Mouse (Mus musculus): ENCODE data around the gene Lcor.

The Lcor gene

DNA sequence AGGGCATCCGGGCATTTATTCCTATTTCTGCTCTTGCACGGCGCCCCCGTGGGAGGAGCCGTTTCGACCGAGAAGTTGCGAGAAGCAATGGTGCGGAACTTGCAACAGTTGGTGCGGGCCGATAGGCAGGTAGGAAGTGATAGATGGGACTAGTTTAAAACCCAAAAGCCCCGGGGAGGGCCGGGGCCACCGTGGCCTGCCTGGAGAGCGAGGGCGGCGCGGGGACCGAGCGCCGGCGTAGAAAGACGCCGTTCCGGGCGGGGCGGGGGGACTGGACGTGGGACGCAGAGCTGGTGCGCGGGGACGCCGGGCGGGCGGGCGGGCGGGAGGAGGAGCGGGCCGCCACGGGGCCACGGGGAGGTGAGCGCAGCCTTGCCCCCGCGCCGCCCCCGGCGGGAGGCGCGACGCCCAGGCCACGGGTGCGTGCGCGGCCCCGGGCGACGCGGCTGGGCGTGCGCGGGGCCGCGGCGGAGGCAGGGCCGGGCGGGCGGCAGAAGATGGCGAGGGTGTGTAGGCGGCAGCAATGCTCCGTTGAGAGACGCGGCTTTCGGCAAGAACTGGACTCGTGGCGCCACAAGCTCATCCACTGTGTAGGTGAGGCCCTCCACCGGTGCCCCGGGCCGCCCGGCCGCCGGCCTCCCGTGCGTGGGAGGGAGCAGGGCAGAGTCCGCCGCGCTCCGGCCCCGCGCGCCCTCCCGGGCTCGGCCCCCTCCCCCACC lies at the start of gene Lcor:
Gene Lcor (plus strand): TSS at position 448 of the 719 bp plus-strand sequence.
- DNase-seq (ENCODE audit: low read depth, low spot score): peak; percentile 80

- no peak for DNase-seq (ENCODE audit: low read depth, low spot score)
Observed at GRCm38 (mm10) chr19:41435366-41435765, 47.1 kb upstream of the Lcor start.

DNA sequence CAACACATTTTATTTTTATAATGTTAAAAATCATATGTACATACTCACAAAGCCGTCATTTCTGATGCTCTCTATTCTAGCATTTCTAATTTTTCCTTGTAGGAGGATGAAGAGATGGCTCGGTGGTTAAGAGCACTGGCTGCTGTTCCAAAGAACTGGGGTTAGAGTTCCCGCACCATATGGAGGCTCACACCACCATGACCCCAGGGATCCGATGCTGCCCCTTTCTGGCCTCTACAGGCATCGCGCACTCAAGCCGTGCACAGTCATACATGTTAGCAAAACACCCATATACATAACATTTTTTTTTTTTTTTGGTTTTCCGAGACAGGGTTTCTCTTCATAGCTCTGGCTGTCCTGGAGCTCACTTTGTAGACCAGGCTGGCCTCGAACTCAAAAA lies 46.0 kb upstream of the Lcor start:
- DNase-seq (ENCODE audit: low read depth, low spot score): no peak

- no peak for DNase-seq (ENCODE audit: low read depth, low spot score)
Observed at GRCm38 (mm10) chr19:41438953-41439352, 43.5 kb upstream of the Lcor start.

GRCm38 (mm10) chr19:41441446-41441845 lies 41.0 kb upstream of the Lcor start:
- DNase-seq (ENCODE audit: low read depth, low spot score): no peak

DNA sequence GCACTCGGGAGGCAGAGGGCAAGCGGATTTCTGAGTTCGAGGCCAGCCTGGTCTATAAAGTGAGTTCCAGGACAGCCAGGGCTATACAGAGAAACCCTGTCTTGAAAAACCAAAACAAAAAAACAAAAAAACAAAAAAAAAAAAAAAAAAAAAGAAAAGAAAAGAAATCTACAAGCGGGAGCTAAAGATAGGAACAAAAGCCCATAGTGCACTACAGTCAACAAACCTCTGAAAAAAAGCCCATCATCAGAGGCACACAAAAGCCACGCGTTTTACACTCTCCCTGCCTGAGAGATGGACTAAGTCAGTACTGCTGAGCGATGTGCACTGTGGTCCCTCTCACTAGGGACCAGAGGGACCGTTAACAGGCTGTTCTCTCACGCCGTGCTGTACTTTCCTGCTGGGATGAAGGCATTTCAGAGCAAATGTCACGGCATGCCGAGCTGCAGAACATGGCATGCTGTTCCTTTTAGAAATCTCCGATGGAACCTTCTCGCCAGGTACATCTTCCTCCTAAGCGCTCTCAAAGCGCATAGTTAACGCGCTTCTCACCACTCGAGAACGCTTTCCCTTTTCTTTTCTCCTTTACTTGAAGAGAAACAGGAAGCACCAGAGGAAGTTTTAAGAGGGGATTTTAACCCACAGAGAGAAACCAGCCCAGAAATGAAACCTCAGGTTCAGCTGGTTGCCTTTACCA lies 40.4 kb upstream of the Lcor start:
- no peak for DNase-seq (ENCODE audit: low read depth, low spot score)

GRCm38 (mm10) chr19:41442608-41442969 lies 39.8 kb upstream of the Lcor start:
- peak; percentile 84 for DNase-seq (ENCODE audit: low read depth, low spot score)

DNA sequence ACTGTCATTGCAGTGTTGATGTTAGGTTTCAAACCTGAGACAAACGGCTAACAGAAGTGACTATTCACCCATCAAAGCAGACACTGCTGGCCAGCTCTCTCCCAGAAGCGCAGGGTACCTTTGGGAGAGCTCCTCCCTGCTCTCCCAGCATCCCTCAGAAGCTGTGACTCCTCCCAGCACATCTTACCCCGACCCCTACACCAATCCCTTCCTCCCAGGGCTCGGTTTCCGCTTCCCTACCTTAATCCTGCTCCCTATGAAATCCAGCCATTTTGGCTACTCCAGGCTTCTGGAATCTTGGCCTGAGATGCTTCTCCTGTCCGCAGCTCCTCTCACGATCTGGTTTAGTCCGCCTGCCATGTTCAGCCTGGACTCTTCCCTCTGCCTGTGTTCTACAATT lies 37.9 kb upstream of the Lcor start:
- no peak for DNase-seq (ENCODE audit: low read depth, low spot score)

- DNase-seq (ENCODE audit: low read depth, low spot score): no peak
Observed at GRCm38 (mm10) chr19:41445013-41445610, 37.3 kb upstream of the Lcor start.

DNA sequence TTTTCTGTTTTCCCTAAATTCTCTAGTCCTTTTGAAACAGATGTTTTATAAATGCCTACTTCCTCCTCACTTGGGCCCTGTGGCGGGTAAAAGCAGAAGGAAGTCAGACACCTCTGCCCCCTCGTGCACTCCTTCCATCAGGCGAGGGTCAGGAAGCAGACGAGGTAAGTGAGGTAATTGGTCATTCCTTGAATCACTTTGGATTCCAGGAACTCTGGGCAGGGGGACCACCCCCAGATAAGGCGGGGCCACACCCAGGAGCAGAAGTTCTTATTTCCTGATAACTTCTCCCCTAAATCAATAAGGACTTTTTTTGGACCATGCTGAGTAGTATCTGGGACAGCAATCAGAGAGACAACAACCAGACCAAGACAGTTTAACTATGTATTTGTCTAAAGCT lies 36.7 kb upstream of the Lcor start:
- no peak for DNase-seq (ENCODE audit: low read depth, low spot score)

- no peak for DNase-seq (ENCODE audit: low read depth, low spot score)
Observed at GRCm38 (mm10) chr19:41447166-41447565, 35.3 kb upstream of the Lcor start.

DNA sequence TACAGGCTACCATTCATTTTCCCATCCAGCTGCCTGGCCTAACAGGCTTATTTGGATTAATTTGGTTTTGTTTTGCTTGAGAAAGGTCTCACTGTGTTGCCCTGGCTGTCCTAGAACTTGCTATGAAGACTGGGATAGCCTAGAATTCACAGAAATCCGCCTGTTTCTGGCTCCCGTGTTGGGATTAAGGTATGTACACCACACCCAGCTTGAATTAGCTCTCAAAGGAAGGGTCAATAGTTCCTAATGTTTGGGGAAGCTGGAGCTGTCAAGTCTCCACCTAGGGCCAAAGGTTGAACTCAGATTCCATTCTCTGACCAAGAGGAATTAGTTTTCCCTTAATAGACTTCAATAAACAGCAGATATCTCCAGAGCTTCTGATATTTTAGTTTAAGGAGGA lies 34.7 kb upstream of the Lcor start:
- no peak for DNase-seq (ENCODE audit: low read depth, low spot score)

GRCm38 (mm10) chr19:41449415-41450075 lies 32.9 kb upstream of the Lcor start:
- no peak for DNase-seq (ENCODE audit: low read depth, low spot score)

DNA sequence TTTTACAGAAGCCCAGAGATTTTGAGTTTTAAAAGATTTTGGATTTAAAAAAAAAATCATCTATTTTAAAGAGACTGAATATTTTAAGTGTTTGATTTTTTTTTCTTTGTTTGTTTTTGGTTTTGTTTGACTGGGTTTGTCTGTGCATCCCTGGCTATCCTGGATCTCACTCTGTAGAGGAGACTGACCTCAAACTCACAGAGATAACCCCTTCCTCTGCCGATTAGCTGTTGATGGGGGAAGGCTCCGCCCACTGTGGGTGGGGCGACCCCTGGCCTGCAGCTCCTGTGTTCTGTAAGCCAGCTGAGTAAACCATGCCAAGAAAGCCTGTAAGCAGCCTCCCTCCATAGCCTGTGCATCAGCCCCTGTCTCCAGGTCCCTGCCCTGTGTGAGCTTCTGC lies 30.3 kb upstream of the Lcor start:
- DNase-seq (ENCODE audit: low read depth, low spot score): peak; percentile 44

GRCm38 (mm10) chr19:41454601-41455000 lies 27.8 kb upstream of the Lcor start:
- no peak for DNase-seq (ENCODE audit: low read depth, low spot score)

GRCm38 (mm10) chr19:41455091-41455626 lies 27.3 kb upstream of the Lcor start:
- peak; percentile 99 for DNase-seq (ENCODE audit: low read depth, low spot score)

DNA sequence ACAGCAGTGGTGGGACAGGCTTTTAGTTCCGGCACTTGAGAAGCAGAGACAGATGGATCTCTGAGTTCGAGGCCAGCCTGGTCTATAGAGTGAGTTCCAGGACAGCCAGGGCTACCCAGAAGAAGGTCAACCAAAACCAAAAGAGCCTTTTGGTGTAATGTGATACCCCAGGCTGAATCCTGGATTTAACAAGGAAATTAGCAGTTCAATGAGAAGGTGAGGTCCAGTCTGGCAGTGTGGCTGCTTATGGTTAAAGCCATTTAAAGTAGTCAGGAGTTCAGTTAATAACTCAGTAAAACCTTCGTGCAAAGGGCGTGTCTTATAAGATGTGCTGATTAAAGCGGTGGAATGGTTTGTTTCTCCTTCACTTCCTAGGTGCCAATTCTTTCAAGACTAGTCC lies 25.3 kb upstream of the Lcor start:
- no peak for DNase-seq (ENCODE audit: low read depth, low spot score)

GRCm38 (mm10) chr19:41462166-41462735 lies 20.2 kb upstream of the Lcor start:
- DNase-seq (ENCODE audit: low read depth, low spot score): no peak

GRCm38 (mm10) chr19:41463841-41464240 lies 18.6 kb upstream of the Lcor start:
- DNase-seq (ENCODE audit: low read depth, low spot score): no peak

DNA sequence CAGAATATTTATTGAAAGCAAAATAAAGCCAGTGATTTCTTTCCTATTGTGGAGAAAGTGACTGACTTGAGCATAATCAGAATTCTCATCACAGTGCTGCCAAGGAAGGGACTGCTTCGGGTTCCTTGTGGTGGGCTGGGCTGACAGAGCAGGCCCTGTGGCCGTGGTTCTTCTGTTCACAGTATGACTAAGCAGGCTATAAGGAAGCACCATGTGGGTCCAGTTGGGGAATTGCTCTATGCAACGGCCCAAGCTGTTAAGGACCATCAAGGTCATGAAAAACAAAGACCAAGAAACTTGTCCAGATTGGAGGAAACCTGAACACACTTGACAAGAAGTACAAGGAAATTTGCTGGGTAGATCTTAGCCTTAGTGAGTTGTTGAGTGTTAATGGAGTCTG lies 16.0 kb upstream of the Lcor start:
- no peak for DNase-seq (ENCODE audit: low read depth, low spot score)

DNA sequence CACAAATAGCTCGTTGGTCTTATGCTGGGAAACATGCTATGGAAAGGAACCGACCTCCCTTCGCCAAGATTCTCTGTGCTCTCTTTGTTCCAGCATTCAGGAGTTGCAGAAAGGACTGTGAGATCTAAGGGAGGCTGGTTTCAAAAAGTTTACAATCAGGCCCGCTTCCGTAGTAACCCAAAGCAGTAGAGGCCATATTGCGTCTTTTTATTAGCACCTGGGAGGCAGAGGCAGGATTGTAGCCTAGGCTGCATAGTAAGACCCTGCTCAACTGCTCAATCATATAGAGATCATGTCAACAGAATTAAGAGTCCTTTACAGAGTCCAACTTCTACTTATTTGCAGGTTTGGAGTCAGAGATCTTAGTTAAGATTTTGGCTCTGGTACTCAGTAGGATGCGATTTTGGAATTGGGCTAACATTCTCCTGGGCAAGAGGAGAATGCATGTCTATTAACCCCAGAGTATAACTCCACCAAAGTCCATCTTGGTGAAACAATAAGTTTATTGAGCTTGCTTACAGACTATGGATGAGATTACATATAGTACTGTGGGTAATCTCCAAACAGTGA lies 8.8 kb upstream of the Lcor start:
- DNase-seq (ENCODE audit: low read depth, low spot score): no peak
